Mouse (Mus musculus): ENCODE results near the gene Shh. TPM values are rescaled to one million over a fixed set of nuclear protein-coding genes. Genes with fewer than 3 reads are reported as not detected.
A peak's percentile ranks its signal among the peaks of the same experiment; 100 is the strongest.

Shh gene
- 0.69 and 1.1 TPM in 2 replicates for polyA plus RNA-seq (2012; rRNA removed)

DNA sequence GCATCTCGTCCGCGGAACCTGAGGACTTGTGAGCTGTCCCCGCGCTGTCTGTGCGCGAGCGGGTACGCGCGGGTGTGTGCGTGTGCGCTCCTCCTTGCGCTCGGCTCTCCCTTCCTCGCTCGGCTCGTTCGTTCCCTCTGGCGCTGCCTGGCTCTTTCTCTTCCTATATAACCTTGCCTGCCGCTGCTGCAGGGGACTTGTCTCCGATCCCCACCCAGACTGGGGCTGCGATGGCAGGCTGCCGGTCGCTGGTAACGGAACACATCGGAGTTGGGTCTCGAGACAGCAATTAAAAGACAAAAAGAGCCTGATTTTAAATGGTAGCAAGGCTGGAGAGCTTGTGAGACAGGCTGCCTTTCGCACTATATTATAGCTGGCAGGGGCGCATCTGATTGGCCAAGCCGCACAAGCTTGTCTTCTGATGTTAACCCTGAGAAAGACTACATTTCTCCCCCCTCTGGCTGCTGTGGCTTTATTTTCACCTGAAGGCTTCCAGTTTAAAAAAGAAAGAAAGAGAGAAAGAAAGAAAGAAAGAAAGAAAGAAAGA, at the start of gene Shh:
Gene Shh (minus strand): TSS at position 497 of the 547 bp plus-strand sequence.
- Histone ChIP-seq H3K4me1 (ENCODE audit: control insufficient read depth, insufficient read depth, low read length) (0 out of 2 replicates have a peak, but pooled peaks cover 4% of the 10 kb centered on the region), H3K36me3 (ENCODE audit: control insufficient read depth, insufficient read depth, low read length) (no peaks in the 10 kb centered on the region), H3K27ac (ENCODE audit: insufficient read depth, low read depth, low read length) (no peak within 1 kb of the TSS), H3K27me3 (replicated peaks; ENCODE audit: control insufficient read depth, insufficient read depth, low read length) (no peaks in the 10 kb centered on the region), H3K4me3 (ENCODE audit: insufficient read depth, low read depth, low read length) (no peak within 1 kb of the TSS)
- WGBS, result 6% methylated on average over 31 of the region's 31 CpGs
- TF ChIP-seq CTCF (conservative IDR thresholded peaks at IDR 0.05; ENCODE audit: insufficient read depth, insufficient read length, low read depth, low read length), result no peak
- TF ChIP-seq POLR2A (IDR thresholded peaks at IDR 0.05; ENCODE audit: low read depth, low read length), result no peak
- DNase-seq, result no peak

DNA sequence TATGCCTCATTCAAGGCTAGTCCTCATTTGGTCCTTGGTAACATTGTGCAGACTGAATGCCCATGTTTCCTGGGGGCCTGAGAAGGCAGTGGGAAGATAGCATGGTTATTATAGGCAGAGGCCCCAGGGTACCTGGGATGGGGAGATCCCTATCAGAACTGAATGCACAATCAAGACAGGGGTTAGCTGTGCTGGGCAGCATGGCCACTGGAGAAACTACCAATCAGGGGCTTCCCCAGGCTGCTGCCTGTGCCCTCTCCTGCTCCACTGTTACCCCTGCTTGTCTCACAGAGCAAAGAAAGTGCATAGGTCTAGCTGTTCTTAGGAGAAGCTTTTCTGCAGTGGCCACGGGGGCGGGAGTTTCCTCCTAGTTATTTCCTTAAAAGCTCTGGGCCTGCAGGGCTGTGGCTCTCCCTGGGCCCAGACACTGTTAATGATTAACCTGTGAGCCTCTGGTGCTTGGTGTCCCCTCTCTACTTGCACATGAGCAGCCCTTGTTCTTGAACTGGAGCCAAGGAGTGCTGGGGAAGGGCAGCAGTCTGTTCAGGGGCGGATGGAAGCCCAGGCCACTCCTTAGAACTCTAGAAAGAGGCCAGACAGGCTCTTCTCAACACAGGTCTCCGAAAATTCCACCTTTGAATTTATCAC, 33.9 kb upstream of the Shh start:
- peak; percentile 95 for DNase-seq
- TF ChIP-seq POLR2A (IDR thresholded peaks at IDR 0.05; ENCODE audit: low read depth, low read length) (no peak), CTCF (conservative IDR thresholded peaks at IDR 0.05; ENCODE audit: insufficient read depth, insufficient read length, low read depth, low read length) (no peak)
- Histone ChIP-seq H3K27ac (ENCODE audit: insufficient read depth, low read depth, low read length) (0 out of 2 replicates have a peak overlapping the region, but pooled peaks have one; percentile 8), H3K36me3 (ENCODE audit: control insufficient read depth, insufficient read depth, low read length) (no peaks in the 10 kb centered on the region), H3K27me3 (replicated peaks; ENCODE audit: control insufficient read depth, insufficient read depth, low read length) (no peaks in the 10 kb centered on the region), H3K4me1 (ENCODE audit: control insufficient read depth, insufficient read depth, low read length) (peaks cover 12% of the 10 kb centered on the region; the same call in 1 of the 2 replicates), H3K4me3 (ENCODE audit: insufficient read depth, low read depth, low read length) (no peak overlapping the region)
- 17% methylated on average over 4 of the region's 4 CpGs for WGBS

DNA sequence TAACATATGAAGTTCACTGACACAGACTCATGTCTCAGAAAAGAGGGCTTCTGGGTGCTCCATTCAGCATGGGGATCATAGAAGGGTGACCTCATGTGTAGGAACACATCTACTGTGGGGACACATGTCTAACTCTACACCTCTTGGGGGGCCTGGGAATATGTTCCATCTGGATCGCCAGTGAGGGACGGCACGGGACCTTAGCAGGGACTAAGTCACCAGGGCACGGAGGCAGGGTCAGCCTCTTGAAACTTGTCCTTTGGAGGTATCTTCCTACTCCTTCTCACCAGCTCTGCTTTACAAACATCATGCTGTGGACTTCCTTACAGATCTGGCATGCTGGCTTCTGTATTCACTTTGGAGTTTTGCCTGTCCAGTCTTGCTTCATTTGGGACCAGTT, 31.8 kb upstream of the Shh start:
- WGBS, result 93% methylated on average over 4 of the region's 4 CpGs
- Histone ChIP-seq H3K27me3 (replicated peaks; ENCODE audit: control insufficient read depth, insufficient read depth, low read length) (no peaks in the 10 kb centered on the region), H3K4me3 (ENCODE audit: insufficient read depth, low read depth, low read length) (no peak overlapping the region), H3K27ac (ENCODE audit: insufficient read depth, low read depth, low read length) (no peak overlapping the region), H3K4me1 (ENCODE audit: control insufficient read depth, insufficient read depth, low read length) (peaks cover 12% of the 10 kb centered on the region; the same call in 1 of the 2 replicates), H3K36me3 (ENCODE audit: control insufficient read depth, insufficient read depth, low read length) (no peaks in the 10 kb centered on the region)
- TF ChIP-seq CTCF (conservative IDR thresholded peaks at IDR 0.05; ENCODE audit: insufficient read depth, insufficient read length, low read depth, low read length) (no peak), POLR2A (IDR thresholded peaks at IDR 0.05; ENCODE audit: low read depth, low read length) (no peak)
- DNase-seq, result no peak

DNA sequence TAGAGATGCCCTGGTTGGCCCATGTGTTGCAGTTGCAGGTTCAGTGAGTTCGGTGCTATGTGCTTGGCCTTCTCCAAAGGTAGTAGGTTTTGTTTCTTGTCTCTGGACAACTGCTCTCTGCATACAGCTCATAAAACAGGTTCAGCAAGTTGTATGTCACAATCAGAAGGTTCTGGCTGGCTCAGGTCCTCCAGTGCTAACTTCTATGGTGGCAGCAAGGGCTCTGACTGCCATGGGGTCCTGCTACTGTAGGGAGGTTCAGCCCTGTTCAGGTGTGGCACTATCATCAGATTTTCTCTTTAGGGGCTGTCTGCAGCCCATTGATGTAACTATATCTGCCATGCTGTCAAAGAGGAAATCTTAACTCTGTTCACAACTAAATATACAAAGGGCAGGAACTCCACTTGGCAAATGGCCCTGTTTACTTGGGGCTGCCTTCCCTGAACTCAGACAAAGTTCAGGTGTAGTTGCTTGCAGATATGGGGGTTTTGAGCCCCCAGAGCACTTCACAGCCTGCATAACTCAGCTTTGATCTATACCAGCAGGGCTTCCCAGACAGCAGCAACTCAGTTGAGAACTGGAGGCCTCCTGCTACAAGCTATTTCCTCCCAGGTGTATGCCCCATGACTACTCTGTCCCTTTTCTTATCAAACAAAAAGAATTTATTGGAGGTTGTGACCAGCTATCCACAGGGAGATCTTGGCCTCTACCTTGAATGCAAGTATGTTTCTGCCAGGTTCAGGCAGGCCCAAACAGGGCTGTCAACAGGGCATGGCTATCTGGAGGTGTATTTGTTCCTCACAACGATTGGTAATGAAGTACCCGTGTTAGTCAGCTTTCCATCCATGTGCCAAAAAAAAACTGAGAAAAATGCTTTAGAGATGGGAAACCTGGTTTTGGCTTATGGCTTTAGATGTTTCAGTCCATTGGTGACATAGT, 28.9 kb upstream of the Shh start:
- Histone ChIP-seq H3K36me3 (ENCODE audit: control insufficient read depth, insufficient read depth, low read length) (no peaks in the 10 kb centered on the region), H3K4me1 (ENCODE audit: control insufficient read depth, insufficient read depth, low read length) (peaks cover 5% of the 10 kb centered on the region; the same call in 1 of the 2 replicates), H3K27ac (ENCODE audit: insufficient read depth, low read depth, low read length) (no peak overlapping the region), H3K4me3 (ENCODE audit: insufficient read depth, low read depth, low read length) (no peak overlapping the region), H3K27me3 (replicated peaks; ENCODE audit: control insufficient read depth, insufficient read depth, low read length) (no peaks in the 10 kb centered on the region)
- peak; percentile 20 for DNase-seq
- no peak for TF ChIP-seq CTCF (conservative IDR thresholded peaks at IDR 0.05; ENCODE audit: insufficient read depth, insufficient read length, low read depth, low read length)
- no peak for TF ChIP-seq POLR2A (IDR thresholded peaks at IDR 0.05; ENCODE audit: low read depth, low read length)
- WGBS, result 69% methylated on average over 3 of the region's 3 CpGs

DNA sequence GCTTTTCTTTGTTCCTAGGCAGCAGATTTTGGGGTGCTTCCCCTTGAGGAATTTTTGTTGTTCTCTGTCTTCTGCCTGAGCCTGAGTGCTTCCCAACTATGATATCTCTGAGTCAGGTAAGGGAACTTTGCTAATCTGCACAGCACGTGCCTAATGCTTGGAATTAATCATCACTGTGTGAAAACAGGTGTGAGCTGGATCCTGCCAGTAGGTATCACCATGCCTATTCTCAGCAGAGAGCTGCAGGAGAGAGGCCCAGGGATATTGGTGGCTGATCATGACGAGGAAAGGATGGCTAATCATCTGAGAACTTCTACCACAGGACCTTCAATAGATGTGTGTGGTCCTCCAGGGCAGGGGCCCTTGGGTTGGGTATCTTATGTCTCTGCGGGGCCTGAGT, 26.5 kb upstream of the Shh start:
- H3K27ac ChIP-seq (ENCODE audit: insufficient read depth, low read depth, low read length), result no peak overlapping the region
- no peak for TF ChIP-seq CTCF (conservative IDR thresholded peaks at IDR 0.05; ENCODE audit: insufficient read depth, insufficient read length, low read depth, low read length)
- TF ChIP-seq POLR2A (IDR thresholded peaks at IDR 0.05; ENCODE audit: low read depth, low read length), result no peak
- no peaks in the 10 kb centered on the region for H3K4me1 ChIP-seq (ENCODE audit: control insufficient read depth, insufficient read depth, low read length)
- no peaks in the 10 kb centered on the region for H3K36me3 ChIP-seq (ENCODE audit: control insufficient read depth, insufficient read depth, low read length)
- no peak overlapping the region for H3K4me3 ChIP-seq (ENCODE audit: insufficient read depth, low read depth, low read length)
- H3K27me3 ChIP-seq (replicated peaks; ENCODE audit: control insufficient read depth, insufficient read depth, low read length), result no peaks in the 10 kb centered on the region
- DNase-seq, result no peak
- WGBS, result 60% methylated on average over 3 of the region's 3 CpGs

DNA sequence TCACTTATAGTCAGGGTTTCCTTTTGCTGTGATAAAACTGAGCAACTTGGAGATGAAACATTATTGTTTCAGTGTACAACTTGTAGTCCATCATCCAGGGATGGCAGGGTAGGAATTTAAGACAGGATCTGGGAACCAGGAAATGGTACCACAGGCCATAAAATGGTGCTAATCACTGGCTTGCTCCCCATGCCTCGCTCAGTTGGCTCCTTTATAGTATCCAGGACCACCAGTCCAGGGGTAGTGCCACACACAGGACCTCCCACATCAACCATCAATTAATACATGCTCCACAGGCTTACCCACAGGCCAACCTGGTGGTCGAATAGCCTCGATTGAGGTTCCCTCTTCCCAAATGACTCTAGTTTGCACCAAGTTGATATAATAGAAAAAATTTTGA, 15.9 kb upstream of the Shh start:
- Histone ChIP-seq H3K36me3 (ENCODE audit: control insufficient read depth, insufficient read depth, low read length) (no peaks in the 10 kb centered on the region), H3K4me3 (ENCODE audit: insufficient read depth, low read depth, low read length) (no peak overlapping the region), H3K4me1 (ENCODE audit: control insufficient read depth, insufficient read depth, low read length) (no peaks in the 10 kb centered on the region), H3K27ac (ENCODE audit: insufficient read depth, low read depth, low read length) (no peak overlapping the region), H3K27me3 (replicated peaks; ENCODE audit: control insufficient read depth, insufficient read depth, low read length) (no peaks in the 10 kb centered on the region; the same call in 1 of the 2 replicates)
- WGBS, result 69% methylated on average over 3 of the region's 3 CpGs
- DNase-seq, result no peak
- TF ChIP-seq POLR2A (IDR thresholded peaks at IDR 0.05; ENCODE audit: low read depth, low read length), result no peak

DNA sequence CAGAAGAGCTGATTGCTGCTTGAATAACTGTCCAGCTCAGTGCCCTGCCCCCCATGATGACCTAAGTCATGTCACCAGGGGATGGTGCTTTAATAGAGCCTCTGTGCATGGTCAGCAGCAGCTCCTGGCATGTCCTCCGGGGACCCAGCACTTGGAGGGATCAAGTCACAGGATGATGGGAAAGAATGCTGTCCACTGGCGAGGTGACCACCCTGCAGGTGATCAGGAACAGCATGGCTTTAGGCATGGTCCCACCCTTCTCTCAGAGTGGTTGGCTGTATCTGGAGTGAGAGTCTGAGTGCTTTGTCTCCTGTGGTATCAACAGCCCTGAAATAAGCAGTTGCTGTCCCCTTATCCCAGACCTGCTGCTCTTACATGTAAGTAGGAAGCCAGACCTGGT, 14.7 kb upstream of the Shh start:
- Histone ChIP-seq H3K36me3 (ENCODE audit: control insufficient read depth, insufficient read depth, low read length) (no peaks in the 10 kb centered on the region), H3K4me1 (ENCODE audit: control insufficient read depth, insufficient read depth, low read length) (no peaks in the 10 kb centered on the region), H3K27ac (ENCODE audit: insufficient read depth, low read depth, low read length) (no peak overlapping the region), H3K4me3 (ENCODE audit: insufficient read depth, low read depth, low read length) (no peak overlapping the region), H3K27me3 (replicated peaks; ENCODE audit: control insufficient read depth, insufficient read depth, low read length) (no peaks in the 10 kb centered on the region; the same call in 1 of the 2 replicates)
- no peak for DNase-seq
- TF ChIP-seq CTCF (conservative IDR thresholded peaks at IDR 0.05; ENCODE audit: insufficient read depth, insufficient read length, low read depth, low read length), result no peak
- no peak for TF ChIP-seq POLR2A (IDR thresholded peaks at IDR 0.05; ENCODE audit: low read depth, low read length)
- WGBS, result 65% methylated on average over 2 of the region's 2 CpGs

Data from kidney, adult 2 months (tissue).